Mouse (Mus musculus): ENCODE data around the gene Klhl35. TPM values are rescaled to one million over a fixed set of nuclear protein-coding genes. Genes with fewer than 3 reads are reported as not detected.

Klhl35 gene
- polyA plus RNA-seq, 1 experiment from 2014 or later: 0.63 TPM

- peaks cover 64% of the 10 kb centered on the region for H3K4me1 ChIP-seq
- H3K4me3 ChIP-seq: no peak overlapping the region
- peaks cover 6% of the 10 kb centered on the region; the same call in 1 of the 2 replicates for H3K27me3 ChIP-seq (ENCODE audit: low read depth, poor library complexity, severe bottlenecking)
- H3K27ac ChIP-seq: peak overlapping the region; percentile 48; the same call in 1 of the 2 replicates
- no peaks in the 10 kb centered on the region for H3K36me3 ChIP-seq
- no peaks in the 10 kb centered on the region for H3K9me3 ChIP-seq (replicated peaks)
- WGBS: under 1% methylated on average over 4 of the region's 4 CpGs
- DNase-seq (ENCODE audit: low spot score): no peak
Observed at GRCm38 (mm10) chr7:99436530-99436929, 29.3 kb upstream of the Klhl35 start.

GRCm38 (mm10) chr7:99438881-99439280, 26.9 kb upstream of the Klhl35 start:
- H3K4me3 ChIP-seq: no peak overlapping the region
- DNase-seq (ENCODE audit: low spot score): no peak
- no peaks in the 10 kb centered on the region for H3K27me3 ChIP-seq (ENCODE audit: low read depth, poor library complexity, severe bottlenecking)
- H3K4me1 ChIP-seq: peaks cover 64% of the 10 kb centered on the region
- 81% methylated on average over 10 of the region's 10 CpGs for WGBS
- no peaks in the 10 kb centered on the region for H3K9me3 ChIP-seq (replicated peaks)
- H3K27ac ChIP-seq: no peak overlapping the region
- H3K36me3 ChIP-seq: no peaks in the 10 kb centered on the region

- Histone ChIP-seq H3K27ac (peak overlapping the region; percentile 79), H3K36me3 (0 out of 2 replicates have a peak, but pooled peaks cover 3% of the 10 kb centered on the region), H3K4me1 (peaks cover 38% of the 10 kb centered on the region), H3K4me3 (peak overlapping the region; percentile 22; the same call in 1 of the 2 replicates), H3K9me3 (replicated peaks) (no peaks in the 10 kb centered on the region), H3K27me3 (ENCODE audit: low read depth, poor library complexity, severe bottlenecking) (no peaks in the 10 kb centered on the region)
- 25% methylated on average over 6 of the region's 6 CpGs for WGBS
- DNase-seq (ENCODE audit: low spot score): no peak
Observed at GRCm38 (mm10) chr7:99441534-99442072, 24.2 kb upstream of the Klhl35 start.

GRCm38 (mm10) chr7:99443164-99443563, 22.6 kb upstream of the Klhl35 start:
- Histone ChIP-seq H3K36me3 (0 out of 2 replicates have a peak, but pooled peaks cover 3% of the 10 kb centered on the region), H3K27ac (peak overlapping the region; percentile 56), H3K4me3 (no peak overlapping the region), H3K27me3 (ENCODE audit: low read depth, poor library complexity, severe bottlenecking) (no peaks in the 10 kb centered on the region), H3K9me3 (replicated peaks) (no peaks in the 10 kb centered on the region), H3K4me1 (peaks cover 36% of the 10 kb centered on the region)
- DNase-seq (ENCODE audit: low spot score): no peak
- WGBS: 62% methylated on average over 5 of the region's 5 CpGs

GRCm38 (mm10) chr7:99444012-99444411, 21.8 kb upstream of the Klhl35 start:
- Histone ChIP-seq H3K9me3 (replicated peaks) (no peaks in the 10 kb centered on the region), H3K4me3 (no peak overlapping the region), H3K4me1 (peaks cover 42% of the 10 kb centered on the region), H3K27ac (no peak overlapping the region), H3K27me3 (ENCODE audit: low read depth, poor library complexity, severe bottlenecking) (no peaks in the 10 kb centered on the region), H3K36me3 (0 out of 2 replicates have a peak, but pooled peaks cover 3% of the 10 kb centered on the region)
- no peak for DNase-seq (ENCODE audit: low spot score)
- WGBS: 60% methylated on average over 6 of the region's 6 CpGs

- no peak overlapping the region for H3K27ac ChIP-seq
- 79% methylated on average over 2 of the region's 2 CpGs for WGBS
- peaks cover 41% of the 10 kb centered on the region for H3K4me1 ChIP-seq
- H3K27me3 ChIP-seq (ENCODE audit: low read depth, poor library complexity, severe bottlenecking): no peaks in the 10 kb centered on the region
- H3K9me3 ChIP-seq (replicated peaks): no peaks in the 10 kb centered on the region
- H3K36me3 ChIP-seq: 0 out of 2 replicates have a peak, but pooled peaks cover 3% of the 10 kb centered on the region
- H3K4me3 ChIP-seq: no peak overlapping the region
- no peak for DNase-seq (ENCODE audit: low spot score)
Observed at GRCm38 (mm10) chr7:99445833-99446232, 20.0 kb upstream of the Klhl35 start.

- Histone ChIP-seq H3K27me3 (ENCODE audit: low read depth, poor library complexity, severe bottlenecking) (no peaks in the 10 kb centered on the region), H3K27ac (no peak overlapping the region), H3K36me3 (0 out of 2 replicates have a peak, but pooled peaks cover 3% of the 10 kb centered on the region), H3K9me3 (replicated peaks) (no peaks in the 10 kb centered on the region), H3K4me3 (no peak overlapping the region), H3K4me1 (peaks cover 26% of the 10 kb centered on the region)
- WGBS: 61% methylated on average over 5 of the region's 5 CpGs
- no peak for DNase-seq (ENCODE audit: low spot score)
Observed at GRCm38 (mm10) chr7:99447323-99447722, 18.5 kb upstream of the Klhl35 start.

- H3K27me3 ChIP-seq (ENCODE audit: low read depth, poor library complexity, severe bottlenecking): no peaks in the 10 kb centered on the region
- no peaks in the 10 kb centered on the region for H3K9me3 ChIP-seq (replicated peaks)
- peaks cover 15% of the 10 kb centered on the region for H3K4me1 ChIP-seq
- 77% methylated on average over 5 of the region's 5 CpGs for WGBS
- peak overlapping the region; percentile 37; the same call in 1 of the 2 replicates for H3K27ac ChIP-seq
- H3K4me3 ChIP-seq: no peak overlapping the region
- no peak for DNase-seq (ENCODE audit: low spot score)
- H3K36me3 ChIP-seq: 0 out of 2 replicates have a peak, but pooled peaks cover 3% of the 10 kb centered on the region
Observed at GRCm38 (mm10) chr7:99448619-99449018, 17.2 kb upstream of the Klhl35 start.

GRCm38 (mm10) chr7:99449063-99449462, 16.7 kb upstream of the Klhl35 start:
- 72% methylated on average over 8 of the region's 8 CpGs for WGBS
- H3K27ac ChIP-seq: no peak overlapping the region
- H3K36me3 ChIP-seq: 0 out of 2 replicates have a peak, but pooled peaks cover 3% of the 10 kb centered on the region
- H3K27me3 ChIP-seq (ENCODE audit: low read depth, poor library complexity, severe bottlenecking): no peaks in the 10 kb centered on the region
- H3K4me3 ChIP-seq: no peak overlapping the region
- no peaks in the 10 kb centered on the region for H3K9me3 ChIP-seq (replicated peaks)
- peaks cover 15% of the 10 kb centered on the region for H3K4me1 ChIP-seq
- DNase-seq (ENCODE audit: low spot score): no peak

- 73% methylated on average over 3 of the region's 3 CpGs for WGBS
- no peaks in the 10 kb centered on the region for H3K9me3 ChIP-seq (replicated peaks)
- H3K4me1 ChIP-seq: peaks cover 15% of the 10 kb centered on the region
- no peak overlapping the region for H3K4me3 ChIP-seq
- no peak for DNase-seq (ENCODE audit: low spot score)
- H3K27ac ChIP-seq: no peak overlapping the region
- H3K36me3 ChIP-seq: no peaks in the 10 kb centered on the region
- H3K27me3 ChIP-seq (ENCODE audit: low read depth, poor library complexity, severe bottlenecking): no peaks in the 10 kb centered on the region
Observed at GRCm38 (mm10) chr7:99449751-99450150, 16.1 kb upstream of the Klhl35 start.

- Histone ChIP-seq H3K27me3 (ENCODE audit: low read depth, poor library complexity, severe bottlenecking) (no peaks in the 10 kb centered on the region), H3K36me3 (no peaks in the 10 kb centered on the region), H3K27ac (no peak overlapping the region), H3K9me3 (replicated peaks) (no peaks in the 10 kb centered on the region), H3K4me1 (peaks cover 15% of the 10 kb centered on the region), H3K4me3 (no peak overlapping the region)
- peak; percentile 71 for DNase-seq (ENCODE audit: low spot score)
- WGBS: 0% methylated on average over 3 of the region's 3 CpGs
Observed at GRCm38 (mm10) chr7:99450703-99451102, 15.1 kb upstream of the Klhl35 start.

GRCm38 (mm10) chr7:99452859-99453258, 12.9 kb upstream of the Klhl35 start:
- DNase-seq (ENCODE audit: low spot score): no peak
- Histone ChIP-seq H3K4me3 (no peak overlapping the region), H3K36me3 (no peaks in the 10 kb centered on the region), H3K27ac (no peak overlapping the region), H3K4me1 (peaks cover 9% of the 10 kb centered on the region), H3K9me3 (replicated peaks) (no peaks in the 10 kb centered on the region), H3K27me3 (ENCODE audit: low read depth, poor library complexity, severe bottlenecking) (no peaks in the 10 kb centered on the region)
- WGBS: 85% methylated on average over 7 of the region's 7 CpGs

GRCm38 (mm10) chr7:99454044-99454443, 11.8 kb upstream of the Klhl35 start:
- Histone ChIP-seq H3K27ac (0 out of 2 replicates have a peak overlapping the region, but pooled peaks have one; percentile 31), H3K4me3 (no peak overlapping the region), H3K9me3 (replicated peaks) (no peaks in the 10 kb centered on the region), H3K27me3 (ENCODE audit: low read depth, poor library complexity, severe bottlenecking) (no peaks in the 10 kb centered on the region), H3K36me3 (no peaks in the 10 kb centered on the region), H3K4me1 (no peaks in the 10 kb centered on the region)
- 81% methylated on average over 4 of the region's 4 CpGs for WGBS
- no peak for DNase-seq (ENCODE audit: low spot score)

Measured in limb, embryonic 10.5 days (tissue).